Mouse (Mus musculus) neural tube, embryonic 14.5 days (tissue): Measurements from ENCODE around the gene Meaf6. TPM values are rescaled to one million over a fixed set of nuclear protein-coding genes. Genes with fewer than 3 reads are reported as not detected.

ENCODE experiments used
- ATAC-seq: fragments of 200-750 bp; cut with Nextera tagmentation; 2 replicates; pipeline ENCODE4 v1.8.0; 2017; ENCODE audit warnings: low read depth, mild to moderate bottlenecking, moderate TSS enrichment, moderate library complexity
- H3K27ac ChIP-seq: fragments of 300-500 bp; sonication (generic); 2 replicates; pipeline ENCODE4 v1.5.1; 2014; ENCODE audit warnings: low read depth, mild to moderate bottlenecking, control low read depth, low read length, moderate library complexity, mixed read lengths
- H3K27me3 ChIP-seq: fragments of 300-500 bp; sonication (generic); 2 replicates; pipeline ENCODE4 v1.6.1; 2014; ENCODE audit warnings: low read length; ENCODE audit not compliant: control insufficient read depth, insufficient read depth
- H3K36me3 ChIP-seq: fragments of 300-500 bp; sonication (generic); 2 replicates; pipeline ENCODE4 v1.6.1; 2014; ENCODE audit warnings: low read length, mixed read lengths; ENCODE audit not compliant: control insufficient read depth, insufficient read depth
- H3K4me1 ChIP-seq: fragments of 300-500 bp; sonication (generic); 2 replicates; pipeline ENCODE4 v1.6.1; 2014; ENCODE audit warnings: low read length; ENCODE audit not compliant: control insufficient read depth, insufficient read depth
- H3K4me2 ChIP-seq: fragments of 300-500 bp; sonication (generic); 2 replicates; pipeline ENCODE4 v1.6.1; 2014; ENCODE audit warnings: mild to moderate bottlenecking, low read depth, low read length, control low read depth
- H3K4me3 ChIP-seq: fragments of 300-500 bp; sonication (generic); 2 replicates; pipeline ENCODE4 v1.5.1; 2014; ENCODE audit warnings: low read depth, low read length, control low read depth, mixed read lengths
- H3K9ac ChIP-seq: fragments of 300-500 bp; sonication (generic); replicated peaks from 2 replicates; pipeline ENCODE4 v1.6.1; 2014; ENCODE audit warnings: low read depth, mild to moderate bottlenecking, control low read depth, low read length, mixed read lengths
- H3K9me3 ChIP-seq: fragments of 300-500 bp; sonication (generic); 2 replicates; pipeline ENCODE4 v1.6.1; 2016; ENCODE audit warnings: low read length; ENCODE audit not compliant: control insufficient read depth
- WGBS: fragments of 180-500 bp; shearing (Covaris S2); extraction: QIAGEN DNeasy Blood & Tissue Kit; methylation state at CpG from one replicate; pipeline ENCODE4 v1.1.7; 2014; 5-methylcytosine and 5-hydroxymethylcytosine counted together
- polyA plus RNA-seq: library from polyadenylated mRNA; unstranded; fragments of >200 nt; fragmentation: Nextera tagmentation; extraction: Ambion mirVana; gene quantifications from 2 replicates; pipeline ENCODE4 v1.2.1, GENCODE M21; 2014

Meaf6 gene
- polyA plus RNA-seq: 173 and 179 TPM in 2 replicates

GRCm38 (mm10) chr4:125084403-125085345, at the start of gene Meaf6:
Gene Meaf6 (plus strand): TSS chr4:125085134.
- Histone ChIP-seq H3K9me3 (no peaks in the 10 kb centered on the region), H3K4me2 (peak within 1 kb of the TSS; percentile 81), H3K9ac (peak within 1 kb of the TSS; percentile 80), H3K27me3 (no peaks in the 10 kb centered on the region), H3K36me3 (peaks cover 8% of the 10 kb centered on the region), H3K4me3 (peak within 1 kb of the TSS; percentile 82), H3K27ac (peak within 1 kb of the TSS; percentile 98), H3K4me1 (peaks cover 10% of the 10 kb centered on the region; the same call in 1 of the 2 replicates)
- peak; percentile 93 for ATAC-seq
- 2% methylated on average over 59 of the region's 63 CpGs for WGBS

- H3K4me2 ChIP-seq: no peak overlapping the region
- H3K36me3 ChIP-seq: peaks cover 77% of the 10 kb centered on the region
- H3K4me3 ChIP-seq: no peak overlapping the region
- 88% methylated on average over 7 of the region's 7 CpGs for WGBS
- H3K27me3 ChIP-seq: no peaks in the 10 kb centered on the region
- H3K27ac ChIP-seq: no peak overlapping the region
- H3K9me3 ChIP-seq: no peaks in the 10 kb centered on the region
- H3K9ac ChIP-seq: no peak overlapping the region
- H3K4me1 ChIP-seq: no peaks in the 10 kb centered on the region
- no peak for ATAC-seq
Observed at GRCm38 (mm10) chr4:125044454-125044853, 40.5 kb upstream of the Meaf6 start.

- WGBS: 95% methylated on average over 9 of the region's 9 CpGs
Observed at GRCm38 (mm10) chr4:125055385-125055784, 29.5 kb upstream of the Meaf6 start.

GRCm38 (mm10) chr4:125056476-125056875, 28.5 kb upstream of the Meaf6 start:
- no peak overlapping the region for H3K4me2 ChIP-seq
- H3K27me3 ChIP-seq: no peaks in the 10 kb centered on the region
- no peak overlapping the region for H3K27ac ChIP-seq
- H3K4me1 ChIP-seq: no peaks in the 10 kb centered on the region
- no peaks in the 10 kb centered on the region for H3K9me3 ChIP-seq
- peaks cover 44% of the 10 kb centered on the region for H3K36me3 ChIP-seq
- no peak overlapping the region for H3K4me3 ChIP-seq
- 90% methylated on average over 4 of the region's 4 CpGs for WGBS
- ATAC-seq: no peak
- no peak overlapping the region for H3K9ac ChIP-seq

More at GRCm38 (mm10) chr4:125055385-125055784, 29.5 kb upstream of the Meaf6 start:
- Histone ChIP-seq H3K4me2 (no peak overlapping the region), H3K9ac (no peak overlapping the region), H3K9me3 (no peaks in the 10 kb centered on the region), H3K27ac (no peak overlapping the region), H3K36me3 (peaks cover 49% of the 10 kb centered on the region), H3K4me3 (no peak overlapping the region), H3K27me3 (no peaks in the 10 kb centered on the region), H3K4me1 (no peaks in the 10 kb centered on the region)
- ATAC-seq: no peak

- no peak overlapping the region for H3K27ac ChIP-seq
Observed at GRCm38 (mm10) chr4:125057273-125057672, 27.7 kb upstream of the Meaf6 start.

GRCm38 (mm10) chr4:125058033-125058432, 26.9 kb upstream of the Meaf6 start:
- 58% methylated on average over 5 of the region's 5 CpGs for WGBS
- ATAC-seq: no peak

More at GRCm38 (mm10) chr4:125057273-125057672, 27.7 kb upstream of the Meaf6 start:
- Histone ChIP-seq H3K9ac (no peak overlapping the region), H3K4me1 (no peaks in the 10 kb centered on the region), H3K4me3 (no peak overlapping the region), H3K9me3 (no peaks in the 10 kb centered on the region), H3K27me3 (no peaks in the 10 kb centered on the region), H3K4me2 (no peak overlapping the region), H3K36me3 (peaks cover 38% of the 10 kb centered on the region)
- 60% methylated on average over 3 of the region's 3 CpGs for WGBS
- ATAC-seq: no peak

GRCm38 (mm10) chr4:125059025-125059424, 25.9 kb upstream of the Meaf6 start:
- no peak overlapping the region for H3K9ac ChIP-seq
- H3K36me3 ChIP-seq: peaks cover 22% of the 10 kb centered on the region
- no peaks in the 10 kb centered on the region for H3K4me1 ChIP-seq
- peak; percentile 90; the same call in 1 of the 2 replicates for ATAC-seq
- 4% methylated on average over 8 of the region's 8 CpGs for WGBS
- no peak overlapping the region for H3K27ac ChIP-seq
- H3K4me2 ChIP-seq: peak overlapping the region; percentile 44
- no peaks in the 10 kb centered on the region for H3K27me3 ChIP-seq
- no peaks in the 10 kb centered on the region for H3K9me3 ChIP-seq
- H3K4me3 ChIP-seq: no peak overlapping the region

More at GRCm38 (mm10) chr4:125058033-125058432, 26.9 kb upstream of the Meaf6 start:
- Histone ChIP-seq H3K4me2 (no peak overlapping the region), H3K9ac (no peak overlapping the region), H3K27me3 (no peaks in the 10 kb centered on the region), H3K4me1 (no peaks in the 10 kb centered on the region), H3K4me3 (no peak overlapping the region), H3K36me3 (peaks cover 32% of the 10 kb centered on the region), H3K27ac (no peak overlapping the region), H3K9me3 (no peaks in the 10 kb centered on the region)

- Histone ChIP-seq H3K9ac (no peak overlapping the region), H3K27ac (no peak overlapping the region), H3K27me3 (no peaks in the 10 kb centered on the region), H3K4me2 (no peak overlapping the region), H3K36me3 (peaks cover 3% of the 10 kb centered on the region; the same call in 1 of the 2 replicates), H3K4me3 (no peak overlapping the region), H3K9me3 (no peaks in the 10 kb centered on the region), H3K4me1 (peaks cover 8% of the 10 kb centered on the region)
- WGBS: 78% methylated on average over 8 of the region's 8 CpGs
- no peak for ATAC-seq
Observed at GRCm38 (mm10) chr4:125063829-125064228, 21.1 kb upstream of the Meaf6 start.
